Mouse (Mus musculus) spleen, embryonic (tissue): ENCODE data around the gene Foxd4.
"Not testable (repeated sequence)": the region's sequence is repeated elsewhere in the genome, so short reads cannot be mapped to it uniquely, and the experiment has no call there.

ENCODE experiments used
- CTCF ChIA-PET: fragments of 350-600 bp; sonication (Branson Sonifier 250); formaldehyde crosslinking; loops from one replicate; lab custom pipeline; 2022; lab: Charles Lee

Gene Foxd4

GRCm38 (mm10) chr19:24875129-24875870 lies 25.7 kb downstream of the Foxd4 start, which contains the start of gene Gm10053:
Gene Gm10053 (plus strand): TSS chr19:24875686.
- CTCF ChIA-PET = not testable (repeated sequence)

DNA sequence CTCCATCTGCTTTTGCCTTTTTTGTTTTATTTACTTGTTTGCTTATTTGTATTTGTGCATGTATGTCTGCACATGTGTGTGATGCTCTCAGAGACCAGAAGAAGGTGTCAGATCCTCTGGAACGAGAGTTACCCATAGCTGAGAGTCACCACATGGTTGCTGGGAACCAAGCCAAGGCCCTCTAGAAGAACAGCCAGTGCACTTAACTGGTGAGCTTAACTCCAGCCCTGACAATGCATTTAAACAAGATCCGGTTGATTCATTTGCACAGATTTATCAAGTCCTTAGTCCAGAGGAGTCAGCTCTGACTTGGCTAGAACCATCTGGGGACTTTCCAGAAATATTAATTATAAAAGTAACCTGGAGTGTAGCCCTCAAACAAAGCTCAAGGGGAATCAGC lies 27.1 kb downstream of the Foxd4 start:
- CTCF ChIA-PET = no interaction called here

DNA sequence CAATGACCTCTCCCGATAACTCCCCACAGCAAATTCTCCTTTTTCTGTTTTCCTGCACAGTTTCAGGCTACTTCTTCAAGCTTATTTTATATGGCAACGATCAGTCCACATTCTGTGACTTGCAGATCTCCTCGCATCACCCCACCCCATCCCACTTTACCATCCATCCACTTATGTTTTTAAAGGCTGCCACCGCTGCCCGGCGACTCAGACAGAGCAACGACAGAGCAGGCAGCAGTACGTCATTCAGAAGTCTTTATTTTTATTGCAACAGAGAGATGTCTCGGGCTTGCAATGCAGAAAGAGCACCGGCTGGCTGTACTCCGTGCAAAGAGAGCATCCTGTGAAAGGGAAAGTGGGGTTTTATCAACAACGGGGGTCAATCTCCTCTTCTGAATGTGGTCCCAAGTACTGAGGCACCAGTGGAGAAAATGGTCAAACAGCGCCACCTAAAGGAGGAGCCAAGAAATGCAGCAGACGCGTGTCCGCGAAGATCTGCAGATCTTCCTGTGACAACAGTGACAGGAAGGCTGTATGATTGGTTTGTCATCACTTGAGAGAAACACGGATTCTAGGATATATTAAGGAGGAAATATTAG lies 29.9 kb downstream of the Foxd4 start:
- CTCF ChIA-PET = interaction anchor here (0.7 to 1.0 kb wide), 4 partner anchors 13 to 318 kb away, joined by 3 to 4 read pairs (median 3); no protein-coding TSS in a partner anchor

- CTCF ChIA-PET = no interaction called here
Measured at GRCm38 (mm10) chr19:24865436-24865835, 35.6 kb downstream of the Foxd4 start.

GRCm38 (mm10) chr19:24861612-24862451 lies 39.2 kb downstream of the Foxd4 start, which contains the start of gene Pgm5:
Gene Pgm5 (minus strand): TSS chr19:24861855.
- CTCF ChIA-PET = no interaction called here

GRCm38 (mm10) chr19:24861276-24861611 lies 39.8 kb downstream of the Foxd4 start:
- CTCF ChIA-PET = no interaction called here

DNA sequence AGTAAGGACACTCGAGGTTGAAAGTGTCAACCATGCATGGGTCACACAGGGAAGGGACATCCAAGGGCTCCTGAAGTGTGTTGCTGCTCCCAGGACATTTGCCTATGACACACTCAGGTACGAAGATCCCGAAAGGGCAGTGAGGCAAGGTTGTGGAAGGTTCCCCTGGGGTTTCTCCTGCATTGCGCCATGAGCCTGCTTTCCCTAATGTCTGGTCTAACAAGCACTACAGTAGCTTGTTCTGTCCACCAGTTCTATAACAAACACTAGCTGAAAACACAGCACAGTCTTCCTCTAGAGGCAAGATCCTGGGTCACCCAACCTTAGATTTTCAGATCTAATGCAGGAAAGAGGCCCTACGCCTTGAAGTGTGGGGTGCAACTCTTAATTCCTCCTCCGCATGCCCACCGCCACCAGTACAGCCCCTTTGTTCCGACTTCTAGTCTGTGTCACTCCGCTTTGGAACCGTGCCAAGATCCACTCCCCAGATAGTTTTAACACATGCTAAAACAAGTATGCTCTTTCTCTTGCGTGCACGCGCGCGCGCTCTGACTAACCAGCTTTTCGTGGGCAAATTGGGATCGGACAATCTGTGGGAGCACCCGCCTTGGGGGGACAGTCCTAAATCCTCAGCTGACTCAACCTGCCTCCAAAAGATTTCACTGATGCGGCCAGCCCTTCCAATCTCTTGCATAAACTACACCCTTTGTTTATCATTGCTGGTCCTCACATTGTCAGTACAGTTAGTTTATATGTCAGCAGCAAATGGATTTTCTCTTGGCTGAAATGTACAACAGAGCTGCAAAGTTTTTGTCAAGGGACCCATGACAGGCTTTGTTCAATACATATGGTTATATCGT lies 49.3 kb downstream of the Foxd4 start:
- CTCF ChIA-PET = no interaction called here
